Mouse (Mus musculus) thymus, adult 2 months (tissue): ENCODE results near the gene Rabac1. TPM values are rescaled to one million over a fixed set of nuclear protein-coding genes. Genes with fewer than 3 reads are reported as not detected.
A peak's percentile ranks its signal among the peaks of the same experiment; 100 is the strongest.

Experiments
- DNase-seq: peaks from one replicate; pipeline ENCODE4 v3.0.0; 2021
- H3K27ac ChIP-seq: fragments of 200-500 bp; 2 replicates; pipeline ENCODE4 v1.5.1; 2012; ENCODE audit warnings: low read length, control low read depth; ENCODE audit not compliant: control insufficient read depth, insufficient read depth
- H3K27me3 ChIP-seq: fragments of 200-500 bp; 2 replicates; pipeline ENCODE4 v1.6.1; 2012; ENCODE audit warnings: mild to moderate bottlenecking, low read length, moderate library complexity, mixed read lengths; ENCODE audit not compliant: control insufficient read depth, insufficient read depth
- H3K36me3 ChIP-seq: fragments of 200-500 bp; 2 replicates; pipeline ENCODE4 v1.6.1; 2012; ENCODE audit warnings: mild to moderate bottlenecking, low read length, moderate library complexity; ENCODE audit not compliant: control insufficient read depth, insufficient read depth
- H3K4me1 ChIP-seq: fragments of 200-500 bp; replicated peaks from 2 replicates; pipeline ENCODE4 v1.6.1; 2012; ENCODE audit warnings: low read length; ENCODE audit not compliant: control insufficient read depth, insufficient read depth
- H3K4me3 ChIP-seq: fragments of 200-500 bp; 2 replicates; pipeline ENCODE4 v1.5.1; 2012; ENCODE audit warnings: mild to moderate bottlenecking, low read length, control low read depth, moderate library complexity; ENCODE audit not compliant: control insufficient read depth, insufficient read depth
- CTCF ChIP-seq: fragments of 200-500 bp; IDR thresholded peaks from 2 replicates; pipeline ENCODE4 v1.5.1; 2012; ENCODE audit warnings: mild to moderate bottlenecking, control low read depth, low read length, moderate library complexity, borderline replicate concordance; ENCODE audit not compliant: control insufficient read depth, poor library complexity, insufficient read depth; ENCODE audit errors: extremely low read depth
- POLR2A ChIP-seq: fragments of 200-500 bp; IDR thresholded peaks from 2 replicates; pipeline ENCODE4 v1.6.1; 2012; ENCODE audit warnings: mild to moderate bottlenecking, low read length, control low read depth, moderate library complexity; ENCODE audit not compliant: control insufficient read depth, poor library complexity, insufficient read depth; ENCODE audit errors: extremely low read depth
- WGBS: fragments of 180-500 bp; shearing (Covaris S2); methylation state at CpG from one replicate; pipeline ENCODE4 v1.1.7; 2018; 5-methylcytosine and 5-hydroxymethylcytosine counted together
- polyA plus RNA-seq: library from polyadenylated mRNA; depleted of rRNA; stranded (reverse); fragments of >200 nt; gene quantifications from 2 replicates; pipeline ENCODE4 v1.2.3, GENCODE M21; 2012

The Rabac1 gene
- polyA plus RNA-seq, 1 experiment: 569 TPM

DNA sequence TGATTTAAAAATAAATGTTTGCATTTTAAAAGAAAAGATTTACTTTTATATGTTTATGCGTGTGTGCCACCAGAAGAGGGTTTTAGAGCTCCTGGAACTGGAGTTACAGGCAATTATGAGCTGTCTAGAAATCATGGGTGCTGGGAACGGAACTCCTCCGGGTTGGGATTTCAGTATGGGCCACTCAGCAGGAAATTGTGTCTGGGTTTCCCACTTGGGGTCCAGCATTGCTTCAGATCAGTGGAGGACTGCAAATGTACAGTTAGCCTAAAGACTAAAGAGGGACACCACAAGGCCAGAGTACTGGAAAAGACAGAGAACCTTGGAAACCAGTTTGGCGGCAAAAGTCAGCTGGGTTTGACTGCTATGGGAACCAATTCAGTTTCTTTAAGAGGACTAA lies 654 bp upstream of the Rabac1 start:
- peaks cover 11% of the 10 kb centered on the region for H3K4me1 ChIP-seq
- WGBS: 95% methylated on average over 4 of the region's 4 CpGs
- H3K27me3 ChIP-seq: no peaks in the 10 kb centered on the region
- TF ChIP-seq POLR2A (no peak), CTCF (no peak)
- H3K4me3 ChIP-seq: no peak overlapping the region
- H3K36me3 ChIP-seq: no peaks in the 10 kb centered on the region
- no peak overlapping the region for H3K27ac ChIP-seq
- DNase-seq: no peak

GRCm38 (mm10) chr7:24971261-24971971 lies 1.1 kb downstream of the Rabac1 start:
- no peak for TF ChIP-seq POLR2A
- peak; percentile 76; the same call in 1 of the 2 replicates for TF ChIP-seq CTCF
- no peaks in the 10 kb centered on the region for H3K27me3 ChIP-seq
- no peak overlapping the region for H3K27ac ChIP-seq
- WGBS: 24% methylated on average over 19 of the region's 19 CpGs
- H3K36me3 ChIP-seq: no peaks in the 10 kb centered on the region
- H3K4me3 ChIP-seq: peak overlapping the region; percentile 73
- no peak for DNase-seq
- H3K4me1 ChIP-seq: peaks cover 10% of the 10 kb centered on the region

DNA sequence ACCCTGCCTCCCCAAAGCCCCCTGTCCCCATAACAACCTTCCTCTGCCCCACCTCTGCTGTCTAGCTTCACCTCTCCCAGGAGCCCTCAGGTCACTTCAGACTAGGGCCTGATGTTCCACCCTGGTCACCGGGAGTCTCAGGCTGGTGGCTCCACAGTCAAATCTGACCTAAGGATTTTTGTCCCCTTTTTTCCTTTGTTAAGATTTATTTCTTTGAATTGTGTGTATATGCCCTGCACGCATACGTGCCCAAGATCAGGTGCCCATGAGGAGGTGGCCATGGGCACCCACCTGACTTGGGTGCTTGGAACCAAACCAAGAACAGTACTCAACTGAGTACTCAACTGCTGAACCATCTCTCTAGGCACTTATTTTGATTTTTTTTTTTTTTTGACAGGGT lies 2.2 kb downstream of the Rabac1 start:
- no peaks in the 10 kb centered on the region for H3K36me3 ChIP-seq
- no peaks in the 10 kb centered on the region for H3K27me3 ChIP-seq
- H3K4me3 ChIP-seq: no peak overlapping the region
- H3K27ac ChIP-seq: no peak overlapping the region
- no peak for DNase-seq
- WGBS: 95% methylated on average over 3 of the region's 3 CpGs
- H3K4me1 ChIP-seq: peaks cover 10% of the 10 kb centered on the region
- TF ChIP-seq CTCF (no peak), POLR2A (no peak)

GRCm38 (mm10) chr7:24969805-24970204 lies 2.7 kb downstream of the Rabac1 start:
- WGBS: 95% methylated on average over 12 of the region's 12 CpGs
- Histone ChIP-seq H3K27ac (no peak overlapping the region), H3K27me3 (no peaks in the 10 kb centered on the region), H3K4me3 (no peak overlapping the region), H3K36me3 (no peaks in the 10 kb centered on the region), H3K4me1 (peaks cover 6% of the 10 kb centered on the region)
- no peak for TF ChIP-seq CTCF
- no peak for TF ChIP-seq POLR2A
- DNase-seq: no peak

DNA sequence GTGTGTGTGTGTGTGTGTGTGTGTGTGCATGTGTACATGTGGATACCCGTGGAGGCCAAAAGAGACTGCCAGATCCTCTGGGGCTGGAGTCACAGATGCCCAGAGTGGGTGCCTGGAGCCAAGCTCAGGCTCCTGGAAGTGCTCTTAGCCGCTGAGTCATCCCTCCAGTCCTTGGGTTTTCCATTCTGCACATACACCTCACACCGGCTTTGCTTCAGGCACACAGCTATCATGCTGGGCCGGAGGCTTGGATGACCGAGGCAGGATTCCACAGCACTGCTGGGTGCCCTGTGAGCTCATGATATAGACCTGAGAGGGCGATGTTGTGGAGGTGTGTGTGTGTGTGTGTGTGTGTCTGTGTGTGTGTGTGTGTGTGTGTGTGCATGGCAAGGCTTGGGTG lies 4.1 kb downstream of the Rabac1 start:
- H3K36me3 ChIP-seq: no peaks in the 10 kb centered on the region
- 93% methylated on average over 6 of the region's 6 CpGs for WGBS
- no peak overlapping the region for H3K4me3 ChIP-seq
- DNase-seq: no peak
- H3K4me1 ChIP-seq: peaks cover 5% of the 10 kb centered on the region
- H3K27me3 ChIP-seq: no peaks in the 10 kb centered on the region
- no peak for TF ChIP-seq POLR2A
- TF ChIP-seq CTCF: no peak
- no peak overlapping the region for H3K27ac ChIP-seq

DNA sequence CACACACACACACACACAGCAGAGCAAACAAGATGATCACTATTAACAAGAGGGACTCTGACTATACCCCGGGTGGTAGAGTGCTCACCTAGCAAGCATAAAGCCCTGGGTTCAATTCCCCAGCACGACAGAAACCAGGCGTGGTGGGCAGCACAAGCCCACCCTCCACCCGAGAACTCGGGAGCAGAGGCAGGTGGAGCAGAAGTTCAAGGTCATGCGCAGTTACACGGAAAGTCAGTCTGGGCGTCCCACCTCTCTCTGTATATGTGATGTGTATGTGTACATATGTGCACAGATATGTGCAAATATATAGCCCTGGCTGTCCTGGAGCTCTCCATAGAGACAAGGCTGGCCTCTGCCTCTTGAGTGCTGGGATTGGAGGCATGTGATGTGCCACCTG lies 4.6 kb downstream of the Rabac1 start:
- H3K36me3 ChIP-seq: no peaks in the 10 kb centered on the region
- TF ChIP-seq POLR2A: no peak
- no peak for TF ChIP-seq CTCF
- WGBS: 97% methylated on average over 8 of the region's 8 CpGs
- H3K27me3 ChIP-seq: no peaks in the 10 kb centered on the region
- no peak overlapping the region for H3K4me3 ChIP-seq
- no peak for DNase-seq
- peaks cover 5% of the 10 kb centered on the region for H3K4me1 ChIP-seq
- no peak overlapping the region for H3K27ac ChIP-seq
